Mouse (Mus musculus) natural killer cell, adult 2 months (primary cell): ENCODE measurements around the gene Scamp3.
"Not testable (repeated sequence)": the region's sequence is repeated elsewhere in the genome, so short reads cannot be mapped to it uniquely, and the experiment has no call there.

Experiments used
- DNase-seq, 2 experiments: peaks; one replicate each; pipeline ENCODE4 v3.0.0; 2022; ENCODE audit warnings: low spot score in 2 of 2

The Scamp3 gene

GRCm38 (mm10) chr3:89177242-89178106, at the start of gene Scamp3:
TSS of gene Scamp3 (plus strand) at chr3:89177473.
- DNase-seq = peak; percentile 81 to 85

- no peak for DNase-seq
These were observed 47.4 kb upstream of the Scamp3 start for GRCm38 (mm10) chr3:89129908-89130307.

DNA sequence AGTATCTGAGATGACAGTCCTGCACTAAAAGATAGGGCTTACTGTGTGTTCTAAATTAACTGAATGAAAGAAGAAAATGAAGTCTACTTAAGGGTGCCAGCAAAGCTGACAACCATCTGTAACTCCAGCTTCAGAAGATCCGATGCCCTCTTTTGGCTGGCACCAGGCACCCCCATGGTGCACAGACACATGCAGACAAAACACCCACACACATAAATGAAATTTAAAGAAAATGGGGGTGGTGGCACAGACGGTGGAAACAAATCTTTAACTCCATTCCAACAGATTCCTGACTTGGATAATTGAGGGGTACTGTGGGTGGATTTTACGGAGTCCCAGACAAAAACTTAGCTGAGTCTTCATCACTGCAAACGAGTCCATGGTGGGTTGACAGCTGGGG, 45.5 kb upstream of the Scamp3 start:
- no peak for DNase-seq

DNA sequence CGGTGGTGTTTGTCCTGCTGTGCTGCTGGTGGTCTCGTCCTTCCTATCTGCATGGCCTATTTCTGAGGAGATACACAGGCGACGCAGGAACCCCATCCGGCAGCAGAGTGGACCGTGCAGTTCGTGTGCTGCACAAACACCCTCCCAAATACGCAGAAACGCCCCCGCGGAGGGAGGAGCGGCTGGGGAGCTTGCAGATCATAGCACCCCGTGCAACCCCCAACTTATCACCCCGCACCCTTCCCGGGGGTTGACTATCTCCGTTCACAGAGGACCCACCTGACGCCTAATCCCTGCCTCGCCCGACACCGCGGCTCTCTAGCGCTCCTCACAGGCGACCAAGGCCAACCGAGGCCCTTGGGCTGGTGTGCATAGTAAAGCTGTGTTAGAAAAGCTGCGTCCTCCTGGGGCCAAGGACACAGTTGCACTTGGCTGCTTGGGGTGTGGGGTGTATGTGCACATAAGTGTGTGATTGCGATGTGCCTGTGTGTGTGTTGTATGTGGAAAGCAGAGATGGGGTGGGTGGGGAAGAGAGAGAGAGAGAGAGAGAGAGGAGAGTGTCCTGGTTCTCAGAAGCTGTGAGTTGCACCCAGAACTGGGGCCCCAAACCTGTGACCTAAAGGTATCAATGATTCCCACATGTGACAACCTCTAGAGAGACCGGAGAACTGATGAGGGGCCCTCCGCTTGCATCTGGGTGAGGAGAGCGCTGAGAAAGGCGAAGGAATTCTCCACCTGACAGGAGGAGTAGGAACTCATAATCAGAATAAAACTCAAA, 44.8 kb upstream of the Scamp3 start:
- no peak for DNase-seq

- no peak for DNase-seq
These were observed 44.2 kb upstream of the Scamp3 start for GRCm38 (mm10) chr3:89133063-89133450.

DNA sequence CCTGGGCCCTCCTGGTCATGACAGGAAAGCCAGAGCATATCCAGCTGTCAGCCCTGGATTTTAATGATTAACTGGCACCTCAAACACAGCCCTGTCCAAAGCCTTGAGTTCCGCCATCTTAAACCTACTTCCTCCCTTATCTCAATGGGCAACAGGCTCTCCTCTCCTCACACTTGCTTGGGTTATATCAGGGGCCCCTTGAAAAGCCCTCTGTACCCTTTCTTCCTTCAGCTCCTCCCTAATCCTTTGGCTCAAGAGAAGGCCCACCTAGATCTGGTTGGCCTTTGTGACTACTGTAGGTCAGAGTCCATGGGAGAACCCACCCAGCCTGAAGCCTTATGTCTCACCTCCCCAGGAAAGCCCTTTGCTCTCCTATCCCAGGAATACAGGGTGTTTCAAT, 43.5 kb upstream of the Scamp3 start:
- DNase-seq = no peak

GRCm38 (mm10) chr3:89135958-89136357, 41.3 kb upstream of the Scamp3 start, which contains the start of gene Pklr:
TSS of gene Pklr (plus strand) at chr3:89136142.
- no peak for DNase-seq

- DNase-seq = no peak
These were observed 40.9 kb upstream of the Scamp3 start for GRCm38 (mm10) chr3:89136365-89136764.

- DNase-seq = no peak
These were observed 32.5 kb upstream of the Scamp3 start for GRCm38 (mm10) chr3:89144821-89145220.

DNA sequence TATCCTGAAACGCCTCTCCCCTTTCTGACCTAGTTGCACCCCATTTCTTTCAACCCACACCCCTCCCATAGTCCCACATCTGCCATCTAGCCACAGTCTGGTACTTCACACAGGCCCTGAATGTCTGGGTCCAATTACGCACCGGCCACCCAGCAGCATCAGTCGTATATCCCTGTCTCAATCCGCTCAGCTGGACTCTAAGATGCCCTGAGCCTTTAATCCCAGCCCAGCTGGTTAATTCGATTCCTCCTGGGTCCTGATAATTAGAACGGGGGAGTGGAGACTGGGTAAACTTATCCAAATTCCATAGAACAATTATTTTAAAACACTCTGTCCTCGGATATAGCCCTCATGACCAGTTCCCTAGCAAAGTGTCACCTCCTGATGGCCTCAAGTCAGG, 31.7 kb upstream of the Scamp3 start:
- no peak for DNase-seq

GRCm38 (mm10) chr3:89147101-89147978, 29.9 kb upstream of the Scamp3 start:
- no peak for DNase-seq

DNA sequence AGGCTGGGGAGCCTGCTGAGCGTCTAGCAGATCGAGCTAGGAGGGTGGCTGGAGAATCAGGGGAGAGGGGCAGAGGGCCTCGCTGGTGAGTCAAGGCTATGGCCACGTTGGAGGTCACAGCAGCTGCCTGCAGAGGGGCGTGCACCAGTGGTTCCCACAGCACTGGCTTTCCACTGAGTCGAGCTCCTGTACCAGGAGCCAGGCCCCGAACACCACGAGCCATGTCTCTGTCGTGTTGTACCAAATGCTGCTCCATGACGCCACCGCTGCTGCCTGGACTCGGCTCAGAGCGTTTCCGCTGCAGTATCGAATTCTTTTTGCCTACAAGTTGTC, 29.3 kb upstream of the Scamp3 start:
- no peak for DNase-seq

DNA sequence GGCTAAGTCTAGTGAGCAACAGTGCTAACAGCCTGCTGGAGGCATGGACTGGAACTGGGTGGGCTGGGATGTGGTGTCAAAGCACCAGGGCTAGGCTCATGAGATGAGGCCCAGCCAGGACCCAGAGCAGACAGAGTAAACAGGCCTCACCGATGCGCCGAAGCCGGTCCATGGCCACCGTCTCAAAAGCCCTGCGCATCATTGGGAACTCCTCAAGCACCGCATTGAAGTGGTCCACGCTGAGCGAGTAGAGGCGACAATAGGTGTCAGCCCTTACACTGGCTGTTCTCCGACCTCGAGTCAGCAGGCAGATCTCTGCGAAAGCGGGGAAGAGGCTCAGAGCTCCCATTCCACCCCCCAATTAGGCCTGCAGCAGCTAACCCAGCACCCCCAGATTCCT, 28.7 kb upstream of the Scamp3 start:
- no peak for DNase-seq

- DNase-seq = no peak
These were observed 25.0 kb upstream of the Scamp3 start for GRCm38 (mm10) chr3:89152084-89152835.

- no peak for DNase-seq
These were observed 20.3 kb upstream of the Scamp3 start for GRCm38 (mm10) chr3:89156951-89157350.

- no peak for DNase-seq
These were observed 18.6 kb upstream of the Scamp3 start for GRCm38 (mm10) chr3:89158651-89159050.

GRCm38 (mm10) chr3:89159211-89159610, 18.1 kb upstream of the Scamp3 start:
- DNase-seq = no peak

DNA sequence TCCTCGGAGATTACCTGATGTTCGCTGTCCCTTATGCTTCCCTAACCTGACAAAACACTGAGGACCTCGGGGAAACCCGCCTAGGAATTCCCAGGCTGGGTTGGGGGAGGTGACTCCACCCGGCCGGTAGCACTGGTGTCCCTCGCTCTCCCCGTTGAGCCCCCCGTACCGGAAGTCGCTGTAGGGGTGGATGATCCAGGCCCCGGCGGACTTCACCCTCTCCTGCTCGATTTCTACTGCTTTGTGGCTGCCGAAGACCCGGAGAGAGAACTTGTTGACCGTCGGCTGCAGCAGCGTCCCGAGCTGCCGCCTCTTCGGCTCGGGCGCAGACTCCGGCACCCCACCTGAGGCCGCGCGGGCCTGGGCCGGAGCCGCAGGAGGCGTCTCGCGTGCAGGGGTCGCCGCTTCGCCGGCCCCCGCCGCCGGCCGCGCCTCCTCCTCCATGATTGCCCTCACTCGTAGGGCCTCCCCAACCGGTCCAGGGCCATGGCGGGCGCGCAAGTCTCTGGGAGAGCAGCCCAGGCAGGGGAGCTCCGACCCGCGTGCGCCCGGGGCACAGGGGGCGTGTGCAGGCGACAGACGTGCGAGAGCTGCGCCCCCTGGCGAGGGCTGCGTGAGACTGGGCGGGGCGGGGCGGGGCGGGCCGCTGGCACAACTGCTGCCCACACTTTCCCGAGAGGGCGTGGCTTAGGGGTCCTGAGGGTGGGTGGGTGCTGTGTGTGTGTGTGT, 17.5 kb upstream of the Scamp3 start, which contains the start of gene Hcn3:
Gene Hcn3, minus strand, starts transcription at position 581 of the 729 bp plus-strand sequence.
- DNase-seq = peak; percentile 42 to 75

DNA sequence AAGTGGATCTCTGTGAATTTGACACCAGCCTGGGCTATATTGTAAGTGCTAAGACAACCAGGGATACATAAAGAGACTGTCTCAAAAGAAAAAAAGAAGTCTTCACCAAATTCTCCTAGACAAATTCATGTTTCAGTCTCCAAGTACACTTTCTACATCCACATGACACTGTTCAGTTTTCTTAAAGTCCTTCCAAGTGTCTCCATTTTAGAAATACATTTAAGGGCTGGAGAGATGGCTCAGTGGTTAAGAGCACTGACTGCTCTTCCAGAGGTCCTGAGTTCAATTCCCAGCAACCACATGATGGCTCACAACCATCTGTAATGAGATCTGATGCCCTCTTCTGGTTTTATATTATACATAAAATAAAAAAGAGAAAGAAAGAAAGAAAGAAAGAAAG, 16.1 kb upstream of the Scamp3 start:
- not testable (repeated sequence) for DNase-seq

GRCm38 (mm10) chr3:89161786-89162185, 15.5 kb upstream of the Scamp3 start:
- no peak for DNase-seq
